Mouse (Mus musculus): Measurements from ENCODE around the gene Olfr519. TPM values are rescaled to one million over a fixed set of nuclear protein-coding genes. Genes with fewer than 3 reads are reported as not detected.

The Olfr519 gene
- total and polyA plus RNA-seq, 3 experiments: not detected

- Histone ChIP-seq H3K79me2 (replicated peaks; ENCODE audit: control insufficient read depth, extremely low read depth, insufficient read depth, poor library complexity, severe bottlenecking) (no peaks in the 10 kb centered on the region), H3K9me3 (replicated peaks; ENCODE audit: low read length) (no peaks in the 10 kb centered on the region), H3K27ac (ENCODE audit: insufficient read depth, low read depth) (no peak overlapping the region), H3K4me3 (replicated peaks in 1 of 3; ENCODE audit: low read depth in 2 of 3, low read length in 2 of 3, poor library complexity in 1 of 3) (no peak overlapping the region), H3K36me3 (replicated peaks in 1 of 2; ENCODE audit: control insufficient read depth in 1 of 2, insufficient read depth in 1 of 2, low read length in 1 of 2) (no peaks in the 10 kb centered on the region), H3K9ac (ENCODE audit: insufficient read depth, low read depth) (no peak overlapping the region), H3K4me2 (ENCODE audit: insufficient read depth, low read depth, poor library complexity, severe bottlenecking) (no peak overlapping the region), H3K4me1 (ENCODE audit: control insufficient read depth in 1 of 2, insufficient read depth in 2 of 2) (0 out of 4 replicates have a peak, but pooled peaks cover 0 to 2% of the 10 kb centered on the region in 2 experiments), H3K27me3 (replicated peaks) (peaks cover 40% of the 10 kb centered on the region)
- in situ Hi-C loops (cut with MboI; ENCODE audit: low pct_ligation_motif_present, low pct_unique_long_range_greater_than_20kb, low sequenced_read_pairs) (no loop called here), dilution Hi-C loops (cut with MboI; ENCODE audit: extremely low pct_ligation_motif_present, extremely low pct_unique_long_range_greater_than_20kb, low sequenced_read_pairs) (no loop called here)
- DNase-seq (ENCODE audit: extremely low read depth): no peak
- no peak for TF ChIP-seq RCOR1 (conservative IDR thresholded peaks at IDR 0.05; ENCODE audit: low read depth, low read length)
- TF ChIP-seq TCF12 (IDR thresholded peaks at IDR 0.05; ENCODE audit: low read depth, low read length): no peak
- TF ChIP-seq JUND (conservative IDR thresholded peaks at IDR 0.05; ENCODE audit: low read depth, low read length): no peak
- TF ChIP-seq NELFE (IDR thresholded peaks at IDR 0.05; ENCODE audit: low read depth, low read length): no peak
- no peak for TF ChIP-seq RAD21 (IDR thresholded peaks at IDR 0.05; ENCODE audit: low read depth, low read length)
- TF ChIP-seq CTCF (conservative IDR thresholded peaks at IDR 0.05 in 1 of 2, IDR thresholded peaks at IDR 0.05 in 1 of 2; ENCODE audit: low read depth in 2 of 2, low read length in 2 of 2): no peak
- TF ChIP-seq PAX5 (IDR thresholded peaks at IDR 0.05; ENCODE audit: low read length): no peak
- TF ChIP-seq MAX (IDR thresholded peaks at IDR 0.05; ENCODE audit: low read length): no peak
- TF ChIP-seq USF2 (conservative IDR thresholded peaks at IDR 0.05; ENCODE audit: low read depth, low read length): no peak
- no peak for TF ChIP-seq GABPA (IDR thresholded peaks at IDR 0.05; ENCODE audit: insufficient replicate concordance, low read depth, low read length)
- no peak for TF ChIP-seq ZC3H11A (IDR thresholded peaks at IDR 0.05; ENCODE audit: low read depth, low read length)
- no peak for TF ChIP-seq BHLHE40 (IDR thresholded peaks at IDR 0.05; ENCODE audit: low read depth, low read length)
- no peak for TF ChIP-seq E2F4 (IDR thresholded peaks at IDR 0.05; ENCODE audit: insufficient replicate concordance, low read depth, low read length)
- no peak for TF ChIP-seq KAT2A (IDR thresholded peaks at IDR 0.05; ENCODE audit: insufficient replicate concordance, low read length)
- no peak for TF ChIP-seq POLR2AphosphoS2 (IDR thresholded peaks at IDR 0.05; ENCODE audit: low read depth, low read length)
- TF ChIP-seq MYC (IDR thresholded peaks at IDR 0.05; ENCODE audit: low read depth, low read length): no peak
- no peak for TF ChIP-seq JUN (IDR thresholded peaks at IDR 0.05; ENCODE audit: insufficient read depth, low read depth, low read length)
- no peak for TF ChIP-seq MXI1 (IDR thresholded peaks at IDR 0.05; ENCODE audit: low read depth, low read length)
- TF ChIP-seq MEF2A (IDR thresholded peaks at IDR 0.05; ENCODE audit: borderline replicate concordance, low read depth, low read length): no peak
- TF ChIP-seq CHD1 (IDR thresholded peaks at IDR 0.05; ENCODE audit: low read depth, low read length): no peak
Measured at GRCm38 (mm10) chr7:108927043-108927442, 32.8 kb upstream of the Olfr519 start.

DNA sequence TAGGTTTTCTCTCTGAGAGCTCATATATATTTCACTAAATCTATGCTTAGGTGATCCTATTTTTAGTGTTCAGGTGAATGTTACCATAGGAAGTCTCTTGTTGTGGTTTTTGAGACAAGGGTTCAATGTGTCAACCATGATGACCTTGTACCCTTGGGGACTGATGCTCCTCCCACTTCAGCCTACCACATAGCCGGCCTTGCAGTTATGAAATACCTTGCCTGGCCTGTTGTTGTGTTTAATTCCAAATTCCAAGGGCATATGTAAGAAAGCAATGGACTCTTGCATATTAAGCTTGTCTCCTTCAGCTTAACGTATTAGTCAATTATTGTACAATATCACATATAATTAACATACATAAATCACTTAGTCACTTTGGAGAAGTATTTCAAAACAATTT lies 9.7 kb upstream of the Olfr519 start:
- H3K4me1 ChIP-seq (ENCODE audit: control insufficient read depth in 1 of 2, insufficient read depth in 2 of 2): no peaks in the 10 kb centered on the region
- peaks cover 38% of the 10 kb centered on the region for H3K27me3 ChIP-seq (replicated peaks)
- no peak overlapping the region for H3K4me3 ChIP-seq (replicated peaks in 1 of 3; ENCODE audit: low read depth in 2 of 3, low read length in 2 of 3, poor library complexity in 1 of 3)
- no peak overlapping the region for H3K4me2 ChIP-seq (ENCODE audit: insufficient read depth, low read depth, poor library complexity, severe bottlenecking)
- no peaks in the 10 kb centered on the region for H3K79me2 ChIP-seq (replicated peaks; ENCODE audit: control insufficient read depth, extremely low read depth, insufficient read depth, poor library complexity, severe bottlenecking)
- in situ Hi-C loops (cut with MboI; ENCODE audit: low pct_ligation_motif_present, low pct_unique_long_range_greater_than_20kb, low sequenced_read_pairs): no loop called here
- no peak for DNase-seq (ENCODE audit: extremely low read depth)
- H3K9ac ChIP-seq (ENCODE audit: insufficient read depth, low read depth): no peak overlapping the region
- no peaks in the 10 kb centered on the region for H3K36me3 ChIP-seq (replicated peaks in 1 of 2; ENCODE audit: control insufficient read depth in 1 of 2, insufficient read depth in 1 of 2, low read length in 1 of 2)
- TF ChIP-seq SIN3A (IDR thresholded peaks at IDR 0.05; ENCODE audit: low read length) (no peak), SMC3 (IDR thresholded peaks at IDR 0.05; ENCODE audit: low read depth, low read length) (no peak), CHD1 (IDR thresholded peaks at IDR 0.05; ENCODE audit: low read depth, low read length) (no peak), RAD21 (IDR thresholded peaks at IDR 0.05; ENCODE audit: low read depth, low read length) (no peak), CTCF (conservative IDR thresholded peaks at IDR 0.05 in 1 of 2, IDR thresholded peaks at IDR 0.05 in 1 of 2; ENCODE audit: low read depth in 2 of 2, low read length in 2 of 2) (no peak), BHLHE40 (IDR thresholded peaks at IDR 0.05; ENCODE audit: low read depth, low read length) (no peak), MXI1 (IDR thresholded peaks at IDR 0.05; ENCODE audit: low read depth, low read length) (no peak), TBP (conservative IDR thresholded peaks at IDR 0.05; ENCODE audit: low read depth, low read length) (no peak), KAT2A (IDR thresholded peaks at IDR 0.05; ENCODE audit: insufficient replicate concordance, low read length) (no peak), TCF12 (IDR thresholded peaks at IDR 0.05; ENCODE audit: low read depth, low read length) (no peak), NELFE (IDR thresholded peaks at IDR 0.05; ENCODE audit: low read depth, low read length) (no peak), MAX (IDR thresholded peaks at IDR 0.05; ENCODE audit: low read length) (no peak), USF2 (conservative IDR thresholded peaks at IDR 0.05; ENCODE audit: low read depth, low read length) (no peak), IRF4 (IDR thresholded peaks at IDR 0.05; ENCODE audit: low read depth, low read length) (no peak), ZMIZ1 (IDR thresholded peaks at IDR 0.05; ENCODE audit: low read depth, low read length) (no peak), UBTF (IDR thresholded peaks at IDR 0.05; ENCODE audit: low read depth, low read length) (no peak), JUN (IDR thresholded peaks at IDR 0.05; ENCODE audit: insufficient read depth, low read depth, low read length) (no peak), MYC (IDR thresholded peaks at IDR 0.05; ENCODE audit: low read depth, low read length) (no peak), JUND (conservative IDR thresholded peaks at IDR 0.05; ENCODE audit: low read depth, low read length) (no peak)
- dilution Hi-C loops (cut with MboI; ENCODE audit: extremely low pct_ligation_motif_present, extremely low pct_unique_long_range_greater_than_20kb, low sequenced_read_pairs): no loop called here
- H3K9me3 ChIP-seq (replicated peaks; ENCODE audit: low read length): no peaks in the 10 kb centered on the region
- no peak overlapping the region for H3K27ac ChIP-seq (ENCODE audit: insufficient read depth, low read depth)

Measured in CH12.LX (cell line).